Mouse (Mus musculus) right cerebral cortex, postnatal 36 days (tissue): ENCODE results near the gene Armc8.

Source experiments
- DNase-seq, 2 experiments: peaks; one replicate each; pipeline ENCODE4 v3.0.0; 2022; ENCODE audit warnings: low spot score in 2 of 2, mixed read lengths in 1 of 2

Gene Armc8

GRCm38 (mm10) chr9:99499336-99499735 lies 69.4 kb downstream of the Armc8 start:
- DNase-seq, result no peak

DNA sequence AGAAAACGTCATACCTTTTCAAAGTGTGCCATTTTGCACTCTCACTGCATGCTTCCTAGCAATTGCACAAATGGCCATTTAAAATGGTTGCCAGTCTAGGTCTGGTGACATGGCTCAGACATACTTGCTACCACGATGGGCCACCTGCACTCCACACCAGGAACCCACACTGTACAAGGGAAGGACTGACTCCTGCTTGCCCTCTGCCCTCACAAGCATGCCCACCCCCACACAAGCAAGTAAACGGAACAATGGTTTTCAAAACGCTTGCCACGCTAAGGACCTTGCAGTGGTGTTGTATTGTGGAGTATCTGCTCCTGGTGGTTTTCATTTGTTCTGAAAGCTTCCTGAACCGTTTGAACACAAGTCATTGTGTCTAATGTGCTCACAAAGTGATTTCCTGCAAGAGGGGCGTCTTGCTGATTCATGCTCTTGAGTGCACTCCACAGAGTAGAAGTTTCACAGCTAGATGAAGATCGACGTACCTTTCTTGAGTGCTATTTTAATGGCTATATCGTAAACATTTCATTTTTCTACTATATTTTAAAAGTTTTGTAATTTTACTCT lies 76.0 kb downstream of the Armc8 start:
- DNase-seq, result no peak

DNA sequence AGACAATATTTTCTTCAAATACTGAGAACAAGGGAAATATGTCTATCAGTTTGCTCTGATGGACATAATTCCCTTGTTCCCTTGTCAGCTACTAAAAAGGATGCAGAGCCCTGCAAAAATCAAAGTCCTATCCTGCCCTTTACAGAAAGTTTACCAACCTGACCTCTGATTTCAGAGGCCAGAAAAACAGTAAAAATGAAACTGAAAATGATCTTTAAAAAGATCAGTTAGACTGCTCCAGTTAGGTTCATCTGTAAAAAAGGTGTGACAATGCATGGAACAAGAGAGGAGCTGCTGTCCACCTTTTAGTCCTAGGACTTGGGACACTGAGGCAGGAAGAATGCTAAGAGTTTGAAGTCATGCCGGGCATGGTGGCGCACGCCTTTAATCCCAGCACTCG lies 77.6 kb downstream of the Armc8 start:
- no peak for DNase-seq

DNA sequence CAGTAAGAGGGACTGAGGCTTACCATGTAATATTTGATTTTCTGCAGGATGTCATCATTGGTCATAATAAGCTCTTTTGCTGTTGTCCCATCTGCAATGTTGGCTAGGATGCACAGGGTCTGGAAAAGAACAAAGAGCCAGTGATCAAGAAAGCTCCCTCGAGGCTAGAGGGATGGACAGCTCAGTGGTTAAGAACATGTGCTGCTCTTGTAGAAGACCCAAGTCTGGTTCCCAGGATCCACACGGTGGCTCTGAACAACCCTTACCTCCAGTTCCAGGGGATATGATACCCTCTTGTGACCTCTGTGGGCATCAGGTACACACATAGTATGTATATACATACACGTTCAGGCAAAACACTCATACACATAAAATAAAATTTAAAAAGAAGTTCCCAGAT lies 80.9 kb downstream of the Armc8 start:
- no peak for DNase-seq

- DNase-seq, result no peak
Measured at GRCm38 (mm10) chr9:99487126-99487695, 81.5 kb downstream of the Armc8 start.

GRCm38 (mm10) chr9:99485144-99485543 lies 83.6 kb downstream of the Armc8 start:
- DNase-seq, result no peak

DNA sequence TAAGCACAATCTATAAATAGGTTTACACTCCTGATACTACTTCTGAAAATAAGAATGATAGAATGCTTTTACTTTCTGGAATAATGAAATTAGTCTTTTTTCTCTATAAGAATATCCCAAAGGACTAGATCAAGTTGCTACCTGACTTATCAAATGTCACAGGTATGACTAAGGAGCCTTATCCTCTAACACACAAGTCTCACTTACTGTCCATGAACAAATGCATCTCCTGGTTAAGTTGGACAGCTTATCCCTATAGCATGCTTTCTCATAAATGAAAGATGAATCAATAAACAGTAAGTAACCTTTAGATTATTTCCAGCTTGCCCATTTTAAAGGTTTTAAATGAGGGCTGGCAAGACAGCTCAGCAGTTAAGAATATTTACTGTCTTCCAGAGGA lies 84.1 kb downstream of the Armc8 start:
- DNase-seq, result no peak

DNA sequence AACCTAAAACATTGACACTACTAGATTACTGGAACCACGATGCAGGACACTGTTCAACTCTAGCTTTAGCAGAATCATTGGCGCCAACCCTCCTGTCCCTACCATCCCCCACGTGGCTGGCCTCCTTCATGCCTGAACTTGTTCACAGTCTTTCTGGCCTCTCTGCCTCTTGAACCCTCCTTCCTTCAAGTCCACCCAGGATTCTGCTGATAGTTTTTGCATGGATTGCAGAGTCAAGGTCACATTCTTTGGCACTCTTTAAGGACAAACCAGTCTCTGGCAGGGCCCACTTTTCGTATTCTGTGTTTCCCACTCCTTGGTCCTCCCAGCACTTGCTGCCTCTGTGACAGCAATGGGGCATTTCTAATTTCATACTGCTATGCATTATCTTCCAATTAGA lies 85.5 kb downstream of the Armc8 start:
- DNase-seq, result no peak

GRCm38 (mm10) chr9:99480764-99481163 lies 87.9 kb downstream of the Armc8 start:
- no peak for DNase-seq

DNA sequence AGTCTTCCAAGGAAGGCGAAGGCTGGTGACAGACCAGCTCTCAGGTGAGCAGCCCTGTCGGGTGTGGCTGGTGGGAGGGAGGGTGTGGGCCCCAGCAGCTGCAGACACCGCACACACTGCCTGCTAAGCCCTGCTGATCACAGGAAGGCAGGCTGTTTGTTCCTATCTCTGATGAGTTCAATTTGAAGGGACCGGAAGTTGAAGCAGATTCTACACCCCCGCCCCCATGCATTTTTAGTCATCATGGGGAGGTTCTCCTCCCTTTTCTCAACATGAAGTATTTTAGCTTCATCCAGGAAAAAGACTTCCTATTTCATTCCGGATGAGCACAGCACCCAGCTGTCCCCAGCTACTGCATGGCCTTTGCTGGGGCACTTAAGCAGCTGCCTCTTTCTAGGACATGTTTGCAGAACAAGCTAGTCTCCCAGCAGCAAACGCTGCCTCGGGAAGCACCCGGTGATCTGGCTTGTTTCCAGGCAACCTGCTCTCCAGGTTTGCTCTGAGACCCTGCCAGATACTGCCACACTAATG lies 89.5 kb downstream of the Armc8 start:
- DNase-seq, result peak in 1 of 2 experiments; percentile 40

- no peak for DNase-seq
Measured at GRCm38 (mm10) chr9:99471334-99471733, 97.4 kb downstream of the Armc8 start.

DNA sequence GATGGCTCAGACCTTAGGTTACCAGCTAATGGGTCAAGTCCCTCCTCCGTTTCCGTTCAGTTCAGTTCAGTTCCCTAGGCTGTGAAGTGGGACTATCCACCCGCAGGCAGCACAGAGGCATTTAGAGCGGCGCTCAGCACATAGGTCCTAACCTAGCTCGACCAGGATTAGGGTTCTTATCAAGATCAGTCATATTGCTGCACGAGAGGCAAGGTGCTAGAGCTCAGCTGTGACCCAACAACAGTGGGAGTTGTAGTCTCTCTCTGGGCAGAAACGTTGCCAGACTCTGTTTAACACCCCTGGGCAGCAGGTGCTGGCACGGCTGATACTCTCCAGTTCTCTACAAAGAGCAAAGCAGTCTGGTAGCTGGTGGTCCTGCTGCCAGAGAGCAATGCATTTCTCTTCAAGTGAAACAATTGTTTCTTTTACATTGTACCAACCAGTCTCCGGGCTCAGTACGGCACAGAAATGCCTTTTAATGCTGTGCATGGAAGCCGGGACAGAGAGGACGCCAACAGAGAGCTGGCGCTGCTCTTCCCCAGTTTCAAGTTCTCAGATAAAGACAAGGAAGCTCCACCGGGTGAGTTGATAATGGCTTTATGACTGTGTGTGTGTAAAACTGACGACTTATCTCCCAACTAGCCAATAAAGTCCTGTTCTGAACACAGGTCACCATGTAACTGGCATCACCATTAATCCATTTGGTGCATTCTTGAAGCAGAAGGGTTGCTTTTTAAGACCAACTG lies 98.2 kb downstream of the Armc8 start:
- DNase-seq, result no peak

DNA sequence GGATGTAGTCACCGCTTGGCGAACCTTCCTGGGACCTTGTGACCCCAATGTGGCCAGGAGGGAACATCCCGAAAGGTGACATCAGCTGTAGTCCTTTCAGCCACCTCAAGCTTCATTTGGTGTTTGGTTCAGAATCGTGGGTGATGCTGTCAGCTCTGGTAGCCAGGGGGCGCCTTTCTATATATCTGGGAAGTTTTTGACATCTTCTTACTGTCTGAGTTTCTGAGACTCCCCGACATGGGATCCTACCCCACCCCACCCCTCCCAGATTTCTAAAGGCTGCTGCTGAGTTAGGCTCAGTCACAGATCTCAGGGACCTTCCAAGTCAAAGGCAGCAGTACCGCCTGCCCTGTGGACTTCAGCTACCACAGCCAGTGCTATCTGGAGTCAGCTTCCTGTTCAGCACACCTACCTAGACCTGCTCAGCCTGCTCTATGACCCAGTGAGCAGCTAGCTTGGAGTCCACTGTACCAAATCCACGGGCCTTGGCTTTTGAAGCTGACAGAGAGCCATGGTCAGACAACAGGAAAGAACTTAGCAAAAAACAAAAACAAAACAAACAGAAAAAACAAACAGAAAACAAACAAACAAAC lies 98.9 kb downstream of the Armc8 start:
- no peak for DNase-seq

DNA sequence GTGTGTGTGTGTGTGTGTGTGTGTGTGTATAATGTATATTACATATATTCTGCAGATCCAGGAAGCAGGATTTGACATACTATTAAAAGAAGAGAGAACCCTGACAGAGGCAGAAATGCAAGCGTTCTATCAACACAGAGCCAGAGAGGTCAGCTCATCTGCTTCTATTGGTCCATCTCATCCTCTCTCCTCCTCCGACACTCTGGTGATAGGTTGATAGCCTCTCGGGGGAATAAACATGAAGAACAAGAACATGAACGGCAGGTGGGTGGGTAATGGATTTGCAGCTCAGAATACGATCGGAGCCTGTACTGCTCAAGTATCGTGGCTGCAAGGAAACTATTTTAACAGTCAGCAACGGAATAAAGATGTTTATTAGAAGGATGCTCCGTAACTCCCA lies 100.1 kb downstream of the Armc8 start:
- DNase-seq, result no peak

- no peak for DNase-seq
Measured at GRCm38 (mm10) chr9:99464876-99465275, 103.8 kb downstream of the Armc8 start.

DNA sequence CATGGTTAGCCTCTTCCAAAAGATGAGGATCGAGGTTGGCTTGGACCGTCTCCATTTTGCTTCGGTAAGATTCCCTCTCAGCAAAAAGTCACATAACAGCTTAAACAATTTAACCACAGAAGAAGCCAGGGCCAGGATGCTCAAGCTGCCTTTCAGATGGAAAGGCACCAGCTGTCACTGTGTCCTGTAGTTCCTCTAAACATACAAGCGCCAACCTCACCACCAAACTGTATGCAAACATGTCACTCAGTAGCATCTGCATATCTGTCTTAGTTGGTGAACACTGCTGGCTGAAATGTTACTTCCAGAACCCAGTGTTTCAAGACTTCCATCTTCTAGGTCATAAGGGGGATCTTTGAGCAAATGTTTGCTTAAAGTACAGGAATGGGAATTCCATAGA lies 109.0 kb downstream of the Armc8 start:
- no peak for DNase-seq

DNA sequence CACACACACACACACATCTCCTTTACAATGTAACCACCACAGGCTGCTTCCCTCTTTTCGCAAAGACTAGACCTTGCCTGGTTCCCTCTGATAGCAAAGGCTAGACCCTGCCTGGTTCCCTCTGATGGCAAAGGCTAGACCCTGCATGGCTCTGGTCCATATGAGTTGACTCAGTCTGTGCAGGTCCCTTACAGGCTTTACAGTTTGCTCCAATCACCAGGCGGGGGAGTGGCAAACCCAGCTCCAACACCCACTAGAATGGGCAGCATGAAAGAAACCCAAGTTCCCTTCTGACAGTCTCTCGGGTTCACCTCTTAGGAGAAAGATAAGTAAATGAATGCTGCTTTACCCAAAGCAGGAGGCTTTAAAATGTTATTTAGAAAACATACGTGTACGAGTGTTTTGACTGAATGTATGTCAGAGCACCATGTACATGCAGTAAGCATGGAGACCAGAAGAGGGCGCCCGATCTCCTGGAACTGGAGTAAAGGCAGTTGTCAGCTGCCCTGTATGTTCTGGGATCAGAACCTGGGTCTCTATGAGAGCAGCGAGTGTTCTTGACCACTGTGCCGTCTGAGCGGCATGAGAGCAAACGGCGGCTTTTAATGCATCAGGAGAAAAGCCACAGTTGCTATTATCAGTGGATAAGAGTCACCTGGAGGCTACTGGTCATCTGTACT lies 110.0 kb downstream of the Armc8 start:
- no peak for DNase-seq

- no peak for DNase-seq
Measured at GRCm38 (mm10) chr9:99454211-99454610, 114.5 kb downstream of the Armc8 start.

- no peak for DNase-seq
Measured at GRCm38 (mm10) chr9:99451161-99451560, 117.5 kb downstream of the Armc8 start, which contains the start of gene Nme9. Gene Nme9 (plus strand): TSS chr9:99451475.

GRCm38 (mm10) chr9:99449886-99450647 lies 118.6 kb downstream of the Armc8 start:
- no peak for DNase-seq

GRCm38 (mm10) chr9:99447323-99447722 lies 121.4 kb downstream of the Armc8 start:
- no peak for DNase-seq
